Mouse (Mus musculus) liver, adult (tissue): Measurements from ENCODE around the gene Elavl4.

Source experiments
- GATA4 ChIP-seq: IDR thresholded peaks from 2 replicates; pipeline ENCODE4 v1.6.1; 2014; ENCODE audit warnings: mild to moderate bottlenecking, low read length; ENCODE audit not compliant: insufficient replicate concordance

The Elavl4 gene

DNA sequence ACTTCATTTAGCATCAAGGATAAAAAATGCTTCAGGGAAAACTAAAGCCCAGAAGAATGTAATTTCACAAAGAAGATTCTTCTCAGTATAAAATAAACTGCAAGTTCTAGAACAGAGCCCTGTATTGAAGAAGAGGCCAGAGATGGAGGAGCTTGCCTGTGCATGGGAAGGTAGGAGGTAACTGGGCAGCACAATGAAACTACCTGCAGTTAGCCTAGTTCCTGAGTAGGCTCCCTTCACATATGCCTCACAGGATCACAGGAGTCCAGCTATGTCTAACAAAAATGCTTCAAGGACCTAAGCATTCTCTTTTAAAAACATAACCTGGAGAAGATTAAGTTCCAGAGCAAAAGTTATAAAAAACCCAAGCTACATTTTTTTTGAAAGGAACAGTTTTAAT, 122.5 kb downstream of the Elavl4 start:
- no peak for TF ChIP-seq GATA4

- TF ChIP-seq GATA4 = no peak
Measured at GRCm38 (mm10) chr4:110227621-110228031, 124.1 kb downstream of the Elavl4 start.

GRCm38 (mm10) chr4:110225492-110225891, 126.2 kb downstream of the Elavl4 start:
- TF ChIP-seq GATA4 = no peak

- TF ChIP-seq GATA4 = no peak
Measured at GRCm38 (mm10) chr4:110218819-110219218, 132.9 kb downstream of the Elavl4 start.

DNA sequence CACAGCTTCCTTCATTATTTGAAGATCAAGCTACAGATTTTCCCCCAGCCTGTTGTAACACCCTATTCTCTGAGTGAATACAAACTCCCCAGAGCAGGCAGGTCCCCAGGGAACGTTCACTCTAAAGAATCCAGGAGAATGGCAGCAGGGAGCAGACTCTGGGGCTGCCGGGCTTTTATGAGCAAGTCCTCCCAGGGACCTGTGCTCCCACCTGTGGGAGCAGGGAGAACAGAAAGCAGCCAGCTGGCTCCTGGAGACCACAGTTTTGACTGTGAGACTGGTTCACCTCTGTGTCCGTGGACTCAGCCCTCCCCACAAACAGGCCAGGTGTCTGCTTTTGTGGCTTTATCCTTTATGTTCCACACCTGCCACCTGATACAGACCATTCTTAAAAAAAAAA, 134.2 kb downstream of the Elavl4 start:
- TF ChIP-seq GATA4 = no peak

DNA sequence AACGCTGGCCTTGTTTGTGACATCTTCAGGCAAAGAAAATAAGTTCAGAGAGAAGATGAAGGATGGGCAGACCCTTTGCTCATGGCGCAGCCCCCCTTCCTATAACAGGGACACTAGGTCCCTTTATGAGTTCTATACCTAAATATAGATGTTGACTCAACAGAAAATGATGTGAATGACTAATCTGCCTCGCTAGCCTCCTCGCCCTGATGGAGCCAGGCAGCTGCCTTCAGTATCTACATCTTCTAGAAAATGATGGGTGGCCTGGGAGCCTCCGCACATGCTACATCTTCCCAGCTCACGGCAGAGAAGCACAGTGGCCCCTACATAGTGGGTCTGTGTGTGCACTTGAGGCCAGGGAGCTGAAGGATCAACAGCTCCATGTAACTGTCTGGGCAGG, 137.2 kb downstream of the Elavl4 start:
- TF ChIP-seq GATA4 = no peak

- TF ChIP-seq GATA4 = no peak
Measured at GRCm38 (mm10) chr4:110213666-110214065, 138.0 kb downstream of the Elavl4 start.

DNA sequence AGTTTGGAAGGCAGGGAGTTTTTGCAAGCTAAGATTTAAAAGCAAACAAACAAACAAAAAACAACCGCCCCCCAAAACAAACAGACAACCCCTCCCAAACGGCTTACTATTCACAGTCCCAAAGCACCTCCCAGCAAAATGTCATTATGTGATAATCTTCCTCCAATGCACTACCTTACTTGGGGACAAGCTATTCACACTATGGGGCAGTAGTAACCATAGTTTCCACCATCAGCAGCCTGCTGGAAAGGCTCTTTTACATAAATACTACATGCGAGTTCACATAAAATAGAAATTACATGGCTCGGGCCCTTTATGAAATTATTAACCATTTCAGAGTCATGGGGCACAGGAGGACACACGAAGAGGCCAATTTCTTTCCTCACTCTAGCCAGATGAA, 141.5 kb downstream of the Elavl4 start:
- no peak for TF ChIP-seq GATA4

- no peak for TF ChIP-seq GATA4
Measured at GRCm38 (mm10) chr4:110209613-110210012, 142.1 kb downstream of the Elavl4 start.

- TF ChIP-seq GATA4 = no peak
Measured at GRCm38 (mm10) chr4:110201680-110202079, 150.0 kb downstream of the Elavl4 start.

DNA sequence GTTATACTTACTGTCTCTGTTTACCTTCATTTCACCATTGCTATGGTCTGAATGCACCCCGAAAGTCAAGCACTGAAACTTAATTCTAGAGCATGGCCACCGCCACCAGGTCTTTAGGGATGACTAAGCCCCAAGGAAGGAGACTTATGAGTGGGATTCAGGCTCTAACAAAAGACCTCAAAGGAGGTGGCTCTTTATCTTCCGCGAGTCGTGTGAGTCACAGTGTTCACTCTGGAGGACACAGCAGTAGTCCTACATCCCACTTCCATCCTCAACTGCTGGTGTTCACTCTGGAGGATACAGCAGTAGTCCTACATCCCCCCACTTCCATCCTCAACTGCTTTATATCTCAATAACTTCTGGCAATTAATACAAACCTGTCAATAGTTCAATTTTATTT, 151.8 kb downstream of the Elavl4 start:
- no peak for TF ChIP-seq GATA4

- TF ChIP-seq GATA4 = no peak
Measured at GRCm38 (mm10) chr4:110198600-110198999, 153.1 kb downstream of the Elavl4 start.

DNA sequence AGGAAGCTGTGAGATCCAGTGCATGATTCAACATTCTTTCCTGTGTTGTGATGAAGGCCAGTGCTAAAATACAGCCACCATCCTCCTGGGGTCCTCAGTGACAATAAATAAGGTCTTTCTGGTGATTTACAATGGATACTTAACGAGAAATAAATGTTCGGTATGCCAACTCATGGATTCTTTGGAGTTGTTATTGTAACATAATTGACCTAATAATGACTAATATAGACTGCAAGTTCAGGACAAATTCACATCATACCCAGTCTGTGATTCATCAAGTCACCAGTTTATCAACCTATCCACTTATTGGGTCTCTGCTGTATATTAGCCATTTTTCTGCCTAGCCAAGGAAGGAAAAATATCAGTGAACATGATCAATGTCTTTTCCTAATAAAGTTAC, 174.4 kb downstream of the Elavl4 start:
- TF ChIP-seq GATA4 = no peak

- TF ChIP-seq GATA4 = no peak
Measured at GRCm38 (mm10) chr4:110172028-110172427, 179.7 kb downstream of the Elavl4 start.

DNA sequence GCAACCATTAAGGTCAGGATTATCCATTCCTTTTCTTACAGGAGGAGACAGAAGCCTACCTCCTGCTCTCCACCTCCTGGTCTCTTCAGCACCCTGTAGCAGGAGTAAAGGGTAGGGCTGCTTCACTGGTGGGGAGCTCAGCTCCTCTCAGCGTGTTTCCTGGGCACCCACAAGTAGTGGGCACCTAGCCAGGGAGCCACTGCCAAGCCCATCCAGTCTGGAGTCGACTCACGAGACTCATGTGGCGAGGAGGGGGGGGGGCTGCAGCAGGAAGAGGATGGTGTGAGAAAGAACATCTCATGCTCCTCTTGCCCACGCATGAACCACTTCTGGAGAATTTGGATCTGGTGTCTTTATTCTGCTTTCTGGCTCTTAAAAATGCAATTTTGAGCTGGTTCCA, 186.5 kb downstream of the Elavl4 start:
- no peak for TF ChIP-seq GATA4

- no peak for TF ChIP-seq GATA4
Measured at GRCm38 (mm10) chr4:110161600-110161999, 190.1 kb downstream of the Elavl4 start.

GRCm38 (mm10) chr4:110157515-110158159, 194.1 kb downstream of the Elavl4 start:
- TF ChIP-seq GATA4 = no peak
